Comparison of ENCODE assay signal across 8 mouse cellular contexts in the genomic region with DNA sequence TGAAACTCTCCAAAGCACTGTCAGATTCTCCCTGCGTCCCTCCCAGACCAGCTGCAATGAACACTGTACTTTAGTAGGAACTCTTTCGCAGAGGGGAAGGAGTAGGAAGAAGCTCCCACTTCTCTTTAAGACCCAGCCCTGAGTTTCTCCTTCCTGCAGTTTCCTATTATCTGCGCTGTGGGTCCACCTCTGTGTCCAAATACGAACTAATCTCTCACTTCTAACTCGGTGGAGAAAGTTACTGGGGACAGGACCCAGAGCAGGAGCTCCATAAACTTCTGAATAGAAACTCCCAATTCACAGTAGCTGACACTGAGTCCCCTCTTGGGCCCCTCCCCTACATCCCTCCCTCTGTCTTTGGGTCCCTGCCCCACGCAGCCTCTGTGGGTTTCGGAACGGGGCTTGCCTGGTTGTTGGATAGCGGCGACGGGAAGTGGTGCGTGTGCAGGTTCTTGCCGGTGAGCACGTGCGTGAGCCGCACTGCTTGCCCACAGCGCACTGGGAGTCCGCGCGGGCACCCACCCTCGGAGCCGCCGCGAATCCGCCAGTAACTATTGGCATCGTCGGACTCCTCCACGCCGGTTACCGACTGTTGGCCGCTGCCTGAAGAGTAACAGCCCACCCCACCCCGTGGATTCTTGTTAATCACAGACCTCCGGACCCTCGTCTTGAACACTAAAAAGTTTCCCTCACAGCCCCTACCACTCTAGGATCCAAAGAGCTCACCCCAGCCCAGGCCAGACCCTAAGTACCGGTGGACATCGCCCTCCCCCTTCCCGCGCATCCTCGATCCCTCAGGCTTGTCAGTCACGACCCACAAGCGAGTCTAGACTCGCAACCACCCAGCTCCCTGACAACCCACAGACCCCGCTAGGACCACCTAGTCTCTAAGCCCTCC. TPM values are rescaled to one million over a fixed set of nuclear protein-coding genes. Genes with fewer than 3 reads are reported as not detected.
A peak's percentile ranks its signal among the peaks of the same experiment; 100 is the strongest.
DNase-seq lines count a peak whose midpoint lies in the region; ATAC-seq and TF ChIP-seq lines count a peak whose summit lies in the region.

No protein-coding gene starts in this region.

- no peak for TF ChIP-seq POLR2A in small intestine, adult 2 months (IDR thresholded peaks at IDR 0.05; ENCODE audit: low read depth, low read length)

- peak overlapping the region; percentile 79 for H3K27ac ChIP-seq in gastrocnemius, adult 2 months
- peak overlapping the region; percentile 94 for H3K27ac ChIP-seq in hindbrain, embryonic 10.5 days
- H3K27ac ChIP-seq in liver, embryonic 14.5 days: peak overlapping the region; percentile 48
- H3K27ac ChIP-seq in small intestine, adult 2 months (ENCODE audit: insufficient read depth, low read depth, low read length): peak overlapping the region; percentile 7; the same call in 1 of the 2 replicates

- no peaks in the 10 kb centered on the region for H3K36me3 ChIP-seq in C2C12 (ENCODE audit: control insufficient read depth, insufficient read depth)
- H3K36me3 ChIP-seq in hindbrain, embryonic 10.5 days: peaks cover 12% of the 10 kb centered on the region
- no peaks in the 10 kb centered on the region for H3K36me3 ChIP-seq in liver, embryonic 14.5 days (replicated peaks; ENCODE audit: control insufficient read depth, insufficient read depth, low read depth)
- no peaks in the 10 kb centered on the region for H3K36me3 ChIP-seq in small intestine, adult 2 months (ENCODE audit: control insufficient read depth, insufficient read depth, low read length)

- peak overlapping the region; percentile 73 for H3ac ChIP-seq in C2C12 (ENCODE audit: control insufficient read depth, insufficient read length, low read depth)

- H3K79me3 ChIP-seq in C2C12 (ENCODE audit: low read depth): no peaks in the 10 kb centered on the region

- DNase-seq in gastrocnemius, adult 2 months: peak; percentile 34
- DNase-seq in gastrocnemius, postnatal 14 days: no peak
- no peak for DNase-seq in hindbrain, embryonic 10.5 days (ENCODE audit: low spot score)
- DNase-seq in liver, embryonic 14.5 days (ENCODE audit: low read depth in 3 of 3, low spot score in 3 of 3): no peak
- no peak for DNase-seq in layer of hippocampus, adult 9-11 months

- H3K4me1 ChIP-seq in hindbrain, embryonic 10.5 days (replicated peaks): peaks cover 23% of the 10 kb centered on the region
- H3K4me1 ChIP-seq in liver, embryonic 14.5 days (replicated peaks; ENCODE audit: control insufficient read depth in 2 of 2, insufficient read depth in 2 of 2, low read length in 1 of 2): peaks cover 9 to 11% of the 10 kb centered on the region in 2 experiments
- H3K4me1 ChIP-seq in small intestine, adult 2 months (ENCODE audit: control insufficient read depth, insufficient read depth, insufficient read length, low read length): peaks cover 3% of the 10 kb centered on the region; the same call in 1 of the 2 replicates

- TF ChIP-seq EP300 in liver, embryonic 14.5 days (IDR thresholded peaks at IDR 0.05; ENCODE audit: low read depth): no peak

- H3K4me2 ChIP-seq in liver, embryonic 14.5 days (ENCODE audit: low read depth): peak overlapping the region; percentile 100

- H3K4me3 ChIP-seq in gastrocnemius, adult 2 months: peak overlapping the region; percentile 98
- H3K4me3 ChIP-seq in C2C12 (ENCODE audit: insufficient read depth, poor library complexity, severe bottlenecking): peak overlapping the region; percentile 59
- peak overlapping the region; percentile 83 for H3K4me3 ChIP-seq in hindbrain, embryonic 10.5 days
- peak overlapping the region; percentile 76 to 83 for H3K4me3 ChIP-seq in liver, embryonic 14.5 days (ENCODE audit: insufficient read depth in 1 of 2, low read depth in 2 of 2, low read length in 2 of 2)
- peak overlapping the region; percentile 89 for H3K4me3 ChIP-seq in small intestine, adult 2 months (ENCODE audit: low read depth, low read length)

- peak overlapping the region; percentile 88 for H3K9ac ChIP-seq in liver, embryonic 14.5 days (replicated peaks)

- ATAC-seq in common myeloid progenitor, adult 5-6 weeks (replicated peaks; ENCODE audit: low read depth, poor library complexity, severe bottlenecking): peak; percentile 27
- no peak for ATAC-seq in liver, embryonic 14.5 days (ENCODE audit: insufficient read depth)

- intact Hi-C loops in gastrocnemius, adult 2 months (cut with DNase I): loop anchor here (5.0 kb wide), 2 partner anchors 76 to 146 kb away; a partner anchor contains a TSS
- intact Hi-C loops in gastrocnemius, postnatal 14 days (cut with DNase I; ENCODE audit: low total_unique reads): no loop called here

- no peak; the same call in 1 of the 2 replicates for TF ChIP-seq CTCF in gastrocnemius, adult 2 months (IDR thresholded peaks at IDR 0.05)
- peak; percentile 29 for TF ChIP-seq CTCF in C2C12 (IDR thresholded peaks at IDR 0.05; ENCODE audit: control insufficient read depth, insufficient read depth, insufficient read length)
- no peak for TF ChIP-seq CTCF in liver, embryonic 14.5 days (IDR thresholded peaks at IDR 0.05; ENCODE audit: low read depth)
- peak; percentile 50; the same call in 1 of the 2 replicates for TF ChIP-seq CTCF in small intestine, adult 2 months (IDR thresholded peaks at IDR 0.05; ENCODE audit: extremely low read depth, insufficient read length, insufficient replicate concordance, low read depth, low read length)

- H3K79me2 ChIP-seq in C2C12 (ENCODE audit: control insufficient read depth, insufficient read depth): peaks cover 10% of the 10 kb centered on the region

- 5% methylated on average over 43 of the region's 43 CpGs for WGBS in hindbrain, embryonic 10.5 days
- WGBS in liver, embryonic 14.5 days (ENCODE audit: insufficient replicate concordance): 3% methylated on average over 43 of the region's 43 CpGs
- WGBS in small intestine, adult 2 months: 5% methylated on average over 43 of the region's 43 CpGs

- no peaks in the 10 kb centered on the region for H3K9me3 ChIP-seq in hindbrain, embryonic 10.5 days
- H3K9me3 ChIP-seq in liver, embryonic 14.5 days (ENCODE audit: control insufficient read depth, low read length): no peaks in the 10 kb centered on the region

- H3K27me3 ChIP-seq in C2C12 (ENCODE audit: control insufficient read depth, insufficient read depth, insufficient read length): no peaks in the 10 kb centered on the region
- H3K27me3 ChIP-seq in hindbrain, embryonic 10.5 days (ENCODE audit: insufficient read depth, poor library complexity, severe bottlenecking): peaks cover 5% of the 10 kb centered on the region; the same call in 1 of the 2 replicates
- no peaks in the 10 kb centered on the region for H3K27me3 ChIP-seq in liver, embryonic 14.5 days (ENCODE audit: control insufficient read depth, insufficient read depth, low read length)
- no peaks in the 10 kb centered on the region for H3K27me3 ChIP-seq in small intestine, adult 2 months (ENCODE audit: control insufficient read depth, insufficient read depth, low read length)

TF ChIP-seq in C2C12, 6 proteins besides CTCF, POLR2A, EP300 and RAD21 (continues in another document):
- no peak for TF ChIP-seq FOSL1 (IDR thresholded peaks at IDR 0.05; ENCODE audit: insufficient read depth, low read length, poor library complexity, severe bottlenecking)

RNA-seq across cellular contexts. Expression of a gene that starts 0.7 kb away (rescaled TPM):
- total RNA-seq in gastrocnemius, adult 2 months (2021): 1 to 10 TPM; 4.3 to 8.0 TPM
- 1 to 10 TPM; 3.4 to 6.1 TPM for total RNA-seq in gastrocnemius, postnatal 14 days (2021)
- 41.1 TPM for polyA plus RNA-seq in C2C12 (2012; fragmentation: generic; extraction: Trizol)
- total RNA-seq in common myeloid progenitor, adult 5-6 weeks (2017): 47.0 and 52.7 TPM in 2 replicates
- polyA plus RNA-seq in hindbrain, embryonic 10.5 days (2016; fragmentation: Nextera tagmentation; extraction: Ambion mirVana): 114 and 136 TPM in 2 replicates
- polyA plus RNA-seq in liver, embryonic 14.5 days (2012; rRNA removed): 22.4 and 23.3 TPM in 2 replicates
- polyA plus RNA-seq in liver, embryonic 14.5 days (2014; fragmentation: Nextera tagmentation; extraction: Ambion mirVana): 38.3 and 41.0 TPM in 2 replicates
- 109 and 121 TPM in 2 replicates for polyA plus RNA-seq in small intestine, adult 2 months (2012; rRNA removed)

RNA-seq across cellular contexts. Expression of a gene that starts 6.5 kb away (rescaled TPM):
- not detected for total RNA-seq in gastrocnemius, adult 2 months (2021)
- total RNA-seq in gastrocnemius, postnatal 14 days (2021): not detected
- polyA plus RNA-seq in C2C12 (2012; fragmentation: generic; extraction: Trizol): 25.4 TPM
- 18.6 and 19.7 TPM in 2 replicates for total RNA-seq in common myeloid progenitor, adult 5-6 weeks (2017)
- polyA plus RNA-seq in hindbrain, embryonic 10.5 days (2016; fragmentation: Nextera tagmentation; extraction: Ambion mirVana): 146 and 175 TPM in 2 replicates
- 18.8 and 21.5 TPM in 2 replicates for polyA plus RNA-seq in liver, embryonic 14.5 days (2012; rRNA removed)
- 15.2 and 16.7 TPM in 2 replicates for polyA plus RNA-seq in liver, embryonic 14.5 days (2014; fragmentation: Nextera tagmentation; extraction: Ambion mirVana)
- 3.4 and 9.1 TPM in 2 replicates for polyA plus RNA-seq in small intestine, adult 2 months (2012; rRNA removed)

RNA-seq across cellular contexts. Expression of a gene that starts 13.0 kb away (rescaled TPM):
- total RNA-seq in gastrocnemius, adult 2 months (2021): under 1 TPM in 1 of 2 experiments, not detected in 1; 0.31 TPM
- under 1 TPM; 0.40 to 0.53 TPM for total RNA-seq in gastrocnemius, postnatal 14 days (2021)
- polyA plus RNA-seq in C2C12 (2012; fragmentation: generic; extraction: Trizol): 5.6 TPM
- total RNA-seq in common myeloid progenitor, adult 5-6 weeks (2017): 14.3 and 25.8 TPM in 2 replicates
- polyA plus RNA-seq in hindbrain, embryonic 10.5 days (2016; fragmentation: Nextera tagmentation; extraction: Ambion mirVana): 7.8 and 10.1 TPM in 2 replicates
- polyA plus RNA-seq in liver, embryonic 14.5 days (2012; rRNA removed): 10.2 and 10.8 TPM in 2 replicates
- polyA plus RNA-seq in liver, embryonic 14.5 days (2014; fragmentation: Nextera tagmentation; extraction: Ambion mirVana): 7.9 and 9.6 TPM in 2 replicates
- 44.4 and 69.7 TPM in 2 replicates for polyA plus RNA-seq in small intestine, adult 2 months (2012; rRNA removed)

RNA-seq across cellular contexts. Expression of a gene that starts 15.6 kb away (rescaled TPM):
- total RNA-seq in gastrocnemius, adult 2 months (2021): under 1 TPM in 1 of 2 experiments, not detected in 1; 0.11 TPM
- under 1 TPM in 1 of 2 experiments, not detected in 1; 0.13 TPM for total RNA-seq in gastrocnemius, postnatal 14 days (2021)
- polyA plus RNA-seq in C2C12 (2012; fragmentation: generic; extraction: Trizol): 0.18 TPM
- total RNA-seq in common myeloid progenitor, adult 5-6 weeks (2017): 1.6 and 4.5 TPM in 2 replicates
- 0.73 and 0.75 TPM in 2 replicates for polyA plus RNA-seq in hindbrain, embryonic 10.5 days (2016; fragmentation: Nextera tagmentation; extraction: Ambion mirVana)
- polyA plus RNA-seq in liver, embryonic 14.5 days (2012; rRNA removed): 0.92 and 1.0 TPM in 2 replicates
- 0.37 and 0.51 TPM in 2 replicates for polyA plus RNA-seq in liver, embryonic 14.5 days (2014; fragmentation: Nextera tagmentation; extraction: Ambion mirVana)
- 7.1 and 17.2 TPM in 2 replicates for polyA plus RNA-seq in small intestine, adult 2 months (2012; rRNA removed)

RNA-seq across cellular contexts. Expression of a gene that starts 20.4 kb away (rescaled TPM):
- 10 to 100 TPM; 27.6 to 31.4 TPM for total RNA-seq in gastrocnemius, adult 2 months (2021)
- 10 to 100 TPM; 27.7 to 29.2 TPM for total RNA-seq in gastrocnemius, postnatal 14 days (2021)
- polyA plus RNA-seq in C2C12 (2012; fragmentation: generic; extraction: Trizol): 46.0 TPM
- total RNA-seq in common myeloid progenitor, adult 5-6 weeks (2017): 76.0 and 90.0 TPM in 2 replicates
- 159 and 177 TPM in 2 replicates for polyA plus RNA-seq in hindbrain, embryonic 10.5 days (2016; fragmentation: Nextera tagmentation; extraction: Ambion mirVana)
- 29.1 and 33.4 TPM in 2 replicates for polyA plus RNA-seq in liver, embryonic 14.5 days (2012; rRNA removed)
- polyA plus RNA-seq in liver, embryonic 14.5 days (2014; fragmentation: Nextera tagmentation; extraction: Ambion mirVana): 46.1 and 50.5 TPM in 2 replicates
- polyA plus RNA-seq in small intestine, adult 2 months (2012; rRNA removed): 30.2 and 69.4 TPM in 2 replicates

Comparison
In these comparisons a context has a peak if more than half of its experiments do, and no peak if none do; other contexts are left out.
1. H3K27ac ChIP-seq: peak in every context shown above with its lines; median percentile 94 in hindbrain, embryonic 10.5 days; 79 in gastrocnemius, adult 2 months; 48 in liver, embryonic 14.5 days; 7 in small intestine, adult 2 months.
2. CTCF ChIP-seq: peak in C2C12 (single experiment) and small intestine, adult 2 months (single experiment); none in gastrocnemius, adult 2 months (single experiment) and liver, embryonic 14.5 days (single experiment).
3. Peak in every context shown above with its lines, with median percentiles within 50 percentile points of each other: H3K4me3 ChIP-seq.